15 mouse cellular contexts compared by ENCODE assay signal in genomic region chr10:126097896-126098295, GRCm38 (mm10).
"Had no signal": no experiment of that assay in that cellular context is flagged by ENCODE, and none has a peak within 500 bp of the region (broad histone marks: within the 10 kb centered on the region; RNA-seq: fewer than 3 reads in every experiment).

No protein-coding gene starts in this region.

- H3K9me3 ChIP-seq: limb, embryonic 13.5 days had no signal

- DNase-seq: kidney, adult 18-20 months; layer of hippocampus, postnatal 36 days; liver, embryonic 13.5 days; lung, adult 2 months; lung, postnatal 14 days; lung, postnatal 4 days; midbrain, embryonic 14.5 days; thymus, adult 2 months; thymus, postnatal 14 days; thymus, postnatal 4 days had no signal

- H3K4me1 ChIP-seq: liver, embryonic 13.5 days had no signal

- H3K27ac ChIP-seq: kidney, postnatal 0 days; left cerebral cortex, adult 2 months; limb, embryonic 13.5 days; liver, embryonic 13.5 days; stomach, postnatal 0 days had no signal

- H3K4me3 ChIP-seq: left cerebral cortex, adult 2 months; limb, embryonic 13.5 days; liver, embryonic 13.5 days had no signal

- H3K27me3 ChIP-seq: limb, embryonic 13.5 days; liver, embryonic 13.5 days had no signal

- H3K4me2 ChIP-seq: limb, embryonic 13.5 days; liver, embryonic 13.5 days; midbrain, embryonic 11.5 days had no signal

- H3K9ac ChIP-seq: limb, embryonic 13.5 days; liver, embryonic 13.5 days had no signal

- H3K36me3 ChIP-seq: limb, embryonic 13.5 days; liver, embryonic 13.5 days had no signal
